Mouse (Mus musculus) thymus, postnatal 14 days (tissue): ENCODE data around the gene Wdr75.

Experiments
- DNase-seq: peaks from one replicate; pipeline ENCODE4 v3.0.0; 2021

Wdr75 gene

DNA sequence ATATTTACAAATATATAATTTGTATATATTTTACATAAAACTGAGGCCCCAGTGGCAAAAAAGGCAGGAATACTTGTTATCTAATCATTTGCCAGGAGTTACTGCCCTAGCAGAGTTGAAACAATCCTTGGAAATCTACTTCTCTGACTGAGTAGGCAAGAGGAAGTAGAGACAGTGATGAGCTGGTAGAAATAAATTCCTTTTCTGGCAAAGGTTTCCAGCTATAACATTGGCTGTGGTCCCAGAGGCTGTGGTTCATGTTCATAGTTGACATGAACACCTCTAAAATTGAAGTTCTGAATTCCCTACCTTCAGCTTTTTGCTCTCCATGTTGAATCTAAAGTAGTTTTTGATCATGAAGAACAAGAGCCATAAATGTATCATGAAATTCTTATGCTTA, 43.3 kb downstream of the Wdr75 start:
- DNase-seq, result no peak

- no peak for DNase-seq
Observed at GRCm38 (mm10) chr1:45845466-45845865, 50.5 kb downstream of the Wdr75 start.

GRCm38 (mm10) chr1:45858038-45858437, 63.1 kb downstream of the Wdr75 start:
- no peak for DNase-seq

GRCm38 (mm10) chr1:45860349-45860748, 65.4 kb downstream of the Wdr75 start:
- no peak for DNase-seq

- no peak for DNase-seq
Observed at GRCm38 (mm10) chr1:45861162-45861561, 66.2 kb downstream of the Wdr75 start.

- no peak for DNase-seq
Observed at GRCm38 (mm10) chr1:45863641-45864040, 68.7 kb downstream of the Wdr75 start.

- DNase-seq, result no peak
Observed at GRCm38 (mm10) chr1:45864564-45865014, 69.6 kb downstream of the Wdr75 start.

DNA sequence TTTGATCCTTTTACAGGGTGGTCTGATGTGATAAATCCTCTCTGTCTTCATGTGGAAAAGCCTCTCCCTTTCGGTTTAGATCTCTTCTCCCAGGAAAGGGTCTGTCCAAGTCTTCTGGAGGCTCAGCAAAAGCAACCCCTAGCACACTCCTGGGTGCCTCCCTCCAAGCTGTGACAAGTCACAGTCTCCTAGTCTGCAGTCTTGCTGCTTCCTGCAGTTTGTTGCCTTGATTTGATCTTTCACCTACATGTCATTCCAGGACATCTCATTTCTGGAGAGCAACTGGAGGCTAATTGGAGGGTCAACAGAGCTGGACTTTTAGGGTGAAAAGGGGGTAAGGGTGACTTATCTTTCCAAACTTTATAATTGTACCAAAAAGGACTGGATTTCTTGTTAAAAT, 70.3 kb downstream of the Wdr75 start:
- DNase-seq, result no peak

- DNase-seq, result no peak
Observed at GRCm38 (mm10) chr1:45865727-45866126, 70.8 kb downstream of the Wdr75 start.

GRCm38 (mm10) chr1:45866288-45867018, 71.5 kb downstream of the Wdr75 start:
- DNase-seq, result no peak

GRCm38 (mm10) chr1:45868050-45868449, 73.1 kb downstream of the Wdr75 start:
- no peak for DNase-seq

- no peak for DNase-seq
Observed at GRCm38 (mm10) chr1:45868479-45869137, 73.6 kb downstream of the Wdr75 start.
